ENCODE assay signal across 8 mouse cellular contexts in genomic region chr2:117017921-117018651, GRCm38 (mm10).
DNase-seq lines count a peak whose midpoint lies in the region; ATAC-seq and TF ChIP-seq lines count a peak whose summit lies in the region.

No protein-coding gene starts in this region.

- intact Hi-C loops in heart, postnatal 36 days (cut with DNase I) = loop anchor here (2.0 to 5.0 kb wide), 4 partner anchors 37 to 116 kb away; partner anchors contain the start of gene Spred1

- DNase-seq in R1 (ENCODE audit: low read depth, low spot score) = peak; percentile 88
- DNase-seq in heart, postnatal 36 days = peak; percentile 52 to 67
- DNase-seq in left cerebral cortex, adult 9 months (ENCODE audit: low spot score in 2 of 2) = peak; percentile 78 to 84

- H3K9me3 ChIP-seq in E14TG2a.4 (ENCODE audit: low read length) = no peaks in the 10 kb centered on the region
- no peaks in the 10 kb centered on the region for H3K9me3 ChIP-seq in midbrain, embryonic 16.5 days (replicated peaks; ENCODE audit: control insufficient read depth, low read length, poor library complexity, severe bottlenecking)

- H3K36me3 ChIP-seq in E14TG2a.4 (ENCODE audit: insufficient read depth, low read length) = no peaks in the 10 kb centered on the region
- H3K36me3 ChIP-seq in midbrain, embryonic 16.5 days (ENCODE audit: control insufficient read depth, insufficient read depth, low read length) = no peaks in the 10 kb centered on the region

- no peaks in the 10 kb centered on the region for H3K27me3 ChIP-seq in E14TG2a.4 (ENCODE audit: insufficient read depth, low read length)
- no peaks in the 10 kb centered on the region for H3K27me3 ChIP-seq in midbrain, embryonic 16.5 days (ENCODE audit: control insufficient read depth, insufficient read depth, low read depth, low read length)

- no peak for TF ChIP-seq CTCF in E14TG2a.4 (conservative IDR thresholded peaks at IDR 0.05; ENCODE audit: low read length)

- peak overlapping the region; percentile 18 for H3K4me3 ChIP-seq in E14TG2a.4 (replicated peaks; ENCODE audit: low read length)
- H3K4me3 ChIP-seq in midbrain, embryonic 16.5 days (ENCODE audit: low read depth, low read length) = no peak overlapping the region

- no peak overlapping the region for H3K9ac ChIP-seq in midbrain, embryonic 16.5 days (ENCODE audit: low read depth, low read length)

- no peak overlapping the region for H3K4me2 ChIP-seq in midbrain, embryonic 16.5 days (ENCODE audit: low read length)

- peaks cover 27% of the 10 kb centered on the region for H3K4me1 ChIP-seq in E14TG2a.4 (replicated peaks; ENCODE audit: low read depth, low read length)
- H3K4me1 ChIP-seq in midbrain, embryonic 16.5 days (ENCODE audit: control insufficient read depth, insufficient read depth, low read length) = no peaks in the 10 kb centered on the region

- WGBS in midbrain, embryonic 16.5 days = 25% methylated on average over 12 of the region's 12 CpGs

- no peak overlapping the region for H3K27ac ChIP-seq in midbrain, embryonic 16.5 days (ENCODE audit: low read length)

- ATAC-seq in frontal cortex, adult (ENCODE audit: low TSS enrichment) = peak; percentile 93
- ATAC-seq in midbrain, embryonic 16.5 days = 0 out of 2 replicates have a peak, but pooled peaks have one; percentile 42
- ATAC-seq in cerebellum, adult (ENCODE audit: insufficient number of reproducible peaks, low FRiP score, low TSS enrichment) = no peak
- ATAC-seq in monocyte, adult 5-6 weeks (replicated peaks; ENCODE audit: insufficient number of reproducible peaks, low FRiP score, low TSS enrichment, poor library complexity, severe bottlenecking) = no peak

Comparison
In these comparisons a context has a peak if more than half of its experiments do, and no peak if none do; other contexts are left out.
1. ATAC-seq: peak in frontal cortex, adult (single experiment) and midbrain, embryonic 16.5 days (single experiment); none in cerebellum, adult (single experiment) and monocyte, adult 5-6 weeks (single experiment).
2. Peak in every context shown above with its lines, with median percentiles within 50 percentile points of each other: DNase-seq.